Mouse (Mus musculus) heart, postnatal 0 days (tissue): ENCODE measurements around the gene Gm5767. TPM values are rescaled to one million over a fixed set of nuclear protein-coding genes. Genes with fewer than 3 reads are reported as not detected.

Source experiments
- ATAC-seq: fragments of 200-750 bp; cut with Nextera tagmentation; 2 replicates; pipeline ENCODE4 v1.8.0; 2017; ENCODE audit warnings: low read depth, moderate number of reproducible peaks, moderate library complexity; ENCODE audit not compliant: insufficient read depth
- DNase-seq: peaks from one replicate; pipeline ENCODE4 v3.0.0-alpha.2; 2016; ENCODE audit warnings: low spot score
- H3K27ac ChIP-seq: fragments of 300-500 bp; sonication (generic); 2 replicates; pipeline ENCODE4 v1.5.1; 2014; ENCODE audit warnings: low read depth, mild to moderate bottlenecking
- H3K27me3 ChIP-seq: fragments of 300-500 bp; sonication (generic); 2 replicates; pipeline ENCODE4 v1.6.1; 2014; ENCODE audit warnings: low read length, mixed read lengths; ENCODE audit not compliant: control insufficient read depth, insufficient read depth
- H3K36me3 ChIP-seq: fragments of 300-500 bp; sonication (generic); replicated peaks from 2 replicates; pipeline ENCODE4 v1.6.1; 2014; ENCODE audit warnings: low read length, mixed read lengths; ENCODE audit not compliant: control insufficient read depth, insufficient read depth
- H3K4me1 ChIP-seq: fragments of 300-500 bp; sonication (generic); 2 replicates; pipeline ENCODE4 v1.6.1; 2014; ENCODE audit warnings: antibody characterized with exemption; ENCODE audit not compliant: control insufficient read depth, insufficient read depth
- H3K4me2 ChIP-seq: fragments of 300-500 bp; sonication (generic); 2 replicates; pipeline ENCODE4 v1.6.1; 2014; ENCODE audit warnings: low read depth, mild to moderate bottlenecking, low read length, moderate library complexity
- H3K4me3 ChIP-seq: fragments of 300-500 bp; sonication (generic); 2 replicates; pipeline ENCODE4 v1.5.1; 2014; ENCODE audit warnings: low read depth, low read length
- H3K9ac ChIP-seq: fragments of 300-500 bp; sonication (generic); replicated peaks from 2 replicates; pipeline ENCODE4 v1.6.1; 2014; ENCODE audit warnings: low read depth, low read length, mixed read lengths
- H3K9me3 ChIP-seq: fragments of 300-500 bp; sonication (generic); replicated peaks from 2 replicates; pipeline ENCODE4 v1.6.1; 2016; ENCODE audit warnings: low read length; ENCODE audit not compliant: control insufficient read depth
- CTCF ChIP-seq: IDR thresholded peaks from 2 replicates; pipeline ENCODE4 v1.5.1; 2016; ENCODE audit warnings: antibody characterized with exemption, control low read depth, low read depth
- EP300 ChIP-seq: IDR thresholded peaks from 2 replicates; pipeline ENCODE4 v1.6.1; 2016; ENCODE audit warnings: antibody characterized with exemption, low read depth
- WGBS: fragments of 180-500 bp; shearing (Covaris S2); extraction: QIAGEN DNeasy Blood & Tissue Kit; methylation state at CpG from one replicate; pipeline ENCODE4 v1.1.7; 2014; 5-methylcytosine and 5-hydroxymethylcytosine counted together
- polyA plus RNA-seq: library from polyadenylated mRNA; unstranded; fragments of >200 nt; fragmentation: Nextera tagmentation; extraction: Ambion mirVana; gene quantifications from 2 replicates; pipeline ENCODE4 v1.2.1, GENCODE M21; 2015
- total RNA-seq: library from RNA; depleted of rRNA; stranded (reverse); fragments of >200 nt; gene quantifications from 2 replicates; pipeline ENCODE4 v1.2.3, GENCODE M21; 2014; ENCODE audit warnings: low replicate concordance

Gene Gm5767
- total and polyA plus RNA-seq, 2 experiments from 2014 or later: not detected

DNA sequence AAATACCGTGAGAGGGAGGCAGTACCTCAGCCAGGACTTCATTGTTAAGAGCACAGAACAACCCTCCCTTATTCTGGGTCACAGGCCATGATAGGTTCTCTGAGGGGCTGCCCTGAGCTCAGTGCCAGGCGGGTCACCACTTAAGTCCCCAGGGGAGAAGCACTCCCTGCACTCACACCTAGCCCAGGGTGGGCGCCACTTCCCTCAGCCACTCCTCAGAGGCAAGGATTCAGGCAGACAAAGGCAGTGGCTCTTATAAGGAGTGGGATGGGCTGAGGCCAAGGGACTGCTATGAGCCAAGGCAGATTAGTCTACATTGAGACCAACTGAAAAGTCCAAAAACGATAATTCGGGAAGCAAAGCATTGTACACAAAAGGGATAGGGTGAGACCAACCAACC, 15.2 kb upstream of the Gm5767 start:
- ATAC-seq (no peak), DNase-seq (no peak)
- TF ChIP-seq EP300 (no peak), CTCF (no peak)
- Histone ChIP-seq H3K4me1 (peaks cover 41% of the 10 kb centered on the region), H3K4me3 (no peak overlapping the region), H3K27ac (peak overlapping the region; percentile 81; the same call in 1 of the 2 replicates), H3K36me3 (peaks cover 23% of the 10 kb centered on the region), H3K27me3 (no peaks in the 10 kb centered on the region), H3K9me3 (no peaks in the 10 kb centered on the region), H3K4me2 (no peak overlapping the region), H3K9ac (no peak overlapping the region)
- 83% methylated on average over 5 of the region's 5 CpGs for WGBS

DNA sequence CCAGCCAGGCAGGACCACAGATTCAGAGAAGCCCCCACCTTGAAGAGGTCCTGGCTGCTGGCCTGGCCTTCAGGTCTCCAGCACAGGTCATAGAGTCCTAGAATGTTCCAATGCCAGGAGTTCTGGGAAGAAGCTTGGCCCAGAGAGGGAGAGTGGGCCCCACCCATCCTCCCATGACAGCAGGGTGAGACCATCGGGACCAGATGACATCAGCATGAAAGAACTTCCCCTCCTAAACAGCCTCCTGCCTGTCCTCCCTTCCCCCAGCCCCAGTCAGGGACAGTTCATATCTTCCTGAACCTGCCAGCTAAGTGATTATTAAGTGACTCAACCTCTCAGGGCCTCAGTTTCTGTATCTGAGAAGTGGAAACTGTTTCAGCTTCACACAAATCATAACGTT, 14.1 kb upstream of the Gm5767 start:
- ATAC-seq (peak; percentile 60), DNase-seq (peak; percentile 67)
- no peak overlapping the region for H3K4me2 ChIP-seq
- H3K27me3 ChIP-seq: no peaks in the 10 kb centered on the region
- 14% methylated on average over 2 of the region's 2 CpGs for WGBS
- peaks cover 50% of the 10 kb centered on the region for H3K4me1 ChIP-seq
- peak overlapping the region; percentile 81 for H3K27ac ChIP-seq
- no peak overlapping the region for H3K4me3 ChIP-seq
- TF ChIP-seq CTCF: no peak
- no peak for TF ChIP-seq EP300
- H3K9ac ChIP-seq: 0 out of 2 replicates have a peak overlapping the region, but pooled peaks have one; percentile 16
- H3K36me3 ChIP-seq: peaks cover 15% of the 10 kb centered on the region
- no peaks in the 10 kb centered on the region for H3K9me3 ChIP-seq

DNA sequence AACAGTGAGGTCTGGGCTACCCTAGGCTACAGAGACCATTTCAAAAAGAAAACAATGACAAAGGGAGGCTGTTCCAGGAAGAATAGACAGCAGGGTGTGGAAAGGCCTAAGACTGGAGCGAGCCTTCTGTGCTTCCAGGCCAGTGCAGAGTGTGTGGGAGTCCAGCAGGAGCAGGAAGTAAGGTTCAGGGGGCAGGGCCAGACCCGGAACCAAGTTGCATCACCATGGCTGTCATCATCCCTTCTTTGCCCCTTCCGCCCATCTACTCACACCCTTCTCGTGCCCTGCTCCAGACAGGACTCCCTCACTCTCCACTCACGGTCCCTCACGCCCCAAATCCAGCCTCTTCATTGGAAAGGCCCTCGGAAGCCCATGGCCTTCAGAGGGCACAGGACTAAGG, 13.3 kb upstream of the Gm5767 start:
- TF ChIP-seq EP300 (no peak), CTCF (no peak)

DNA sequence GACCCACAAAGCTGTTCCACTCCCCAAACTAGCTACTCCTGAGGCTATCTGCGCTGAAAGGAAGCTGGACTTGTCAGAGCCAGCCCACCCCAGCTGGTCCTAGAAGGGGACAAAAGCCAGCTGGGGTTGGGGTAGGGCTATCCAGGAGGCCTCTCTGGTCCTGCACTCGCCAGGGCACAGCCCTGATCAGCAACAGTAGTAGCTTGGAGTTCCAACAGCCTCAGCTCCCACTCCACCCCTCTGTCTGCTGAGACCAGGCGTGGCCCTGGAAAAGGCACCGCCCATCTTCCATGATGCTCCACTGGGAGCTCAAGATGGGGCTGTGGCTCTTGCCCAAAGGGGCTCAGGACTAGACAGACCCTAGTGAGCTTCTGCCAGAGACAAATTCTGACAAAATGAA, 12.8 kb upstream of the Gm5767 start:
- whole genome bisulfite sequencing: 58% methylated on average over 4 of the region's 4 CpGs
- H3K4me2 ChIP-seq: peak overlapping the region; percentile 11; the same call in 1 of the 2 replicates

More for the DNA sequence above, 13.3 kb upstream of the Gm5767 start:
- DNase-seq: peak; percentile 46
- 0 out of 2 replicates have a peak, but pooled peaks cover 6% of the 10 kb centered on the region for H3K36me3 ChIP-seq
- H3K27ac ChIP-seq: peak overlapping the region; percentile 81
- H3K4me2 ChIP-seq: peak overlapping the region; percentile 11; the same call in 1 of the 2 replicates
- no peaks in the 10 kb centered on the region for H3K27me3 ChIP-seq
- 52% methylated on average over 7 of the region's 7 CpGs for WGBS
- H3K9ac ChIP-seq: 0 out of 2 replicates have a peak overlapping the region, but pooled peaks have one; percentile 10
- H3K4me1 ChIP-seq: peaks cover 50% of the 10 kb centered on the region
- ATAC-seq: no peak
- H3K9me3 ChIP-seq: no peaks in the 10 kb centered on the region
- no peak overlapping the region for H3K4me3 ChIP-seq

DNA sequence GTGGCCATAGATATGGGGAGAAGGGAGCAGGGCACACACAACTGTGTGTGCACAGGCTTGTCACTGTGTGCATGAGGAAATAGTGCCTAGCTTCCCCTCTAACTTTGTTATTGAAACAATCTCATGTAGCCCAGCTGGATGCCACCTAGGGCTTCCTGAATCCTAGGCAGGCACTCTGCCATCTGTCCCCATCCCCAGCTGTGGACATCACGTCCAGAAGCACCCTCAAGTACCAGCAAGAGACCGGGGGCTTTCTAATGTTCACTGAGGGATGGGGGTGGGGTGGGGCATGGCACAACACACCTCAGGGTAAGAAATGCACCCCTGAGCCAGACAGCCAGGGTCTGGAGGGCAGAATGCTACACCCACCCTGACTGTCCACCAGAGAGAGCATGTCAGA, 12.2 kb upstream of the Gm5767 start:
- H3K4me1 ChIP-seq: peaks cover 50% of the 10 kb centered on the region
- 52% methylated on average over 2 of the region's 2 CpGs for WGBS
- H3K36me3 ChIP-seq: no peaks in the 10 kb centered on the region
- no peaks in the 10 kb centered on the region for H3K27me3 ChIP-seq
- no peaks in the 10 kb centered on the region for H3K9me3 ChIP-seq
- no peak overlapping the region for H3K4me3 ChIP-seq
- peak overlapping the region; percentile 81 for H3K27ac ChIP-seq
- H3K4me2 ChIP-seq: no peak overlapping the region
- TF ChIP-seq CTCF (no peak), EP300 (no peak)
- no peak for DNase-seq
- no peak for ATAC-seq
- no peak overlapping the region for H3K9ac ChIP-seq

More for the DNA sequence above, 12.8 kb upstream of the Gm5767 start:
- Histone ChIP-seq H3K27me3 (no peaks in the 10 kb centered on the region), H3K27ac (peak overlapping the region; percentile 81), H3K36me3 (0 out of 2 replicates have a peak, but pooled peaks cover under 1% of the 10 kb centered on the region), H3K9me3 (no peaks in the 10 kb centered on the region), H3K4me1 (peaks cover 50% of the 10 kb centered on the region), H3K4me3 (no peak overlapping the region), H3K9ac (0 out of 2 replicates have a peak overlapping the region, but pooled peaks have one; percentile 10)
- DNase-seq (no peak), ATAC-seq (no peak)
- TF ChIP-seq CTCF (no peak), EP300 (no peak)

DNA sequence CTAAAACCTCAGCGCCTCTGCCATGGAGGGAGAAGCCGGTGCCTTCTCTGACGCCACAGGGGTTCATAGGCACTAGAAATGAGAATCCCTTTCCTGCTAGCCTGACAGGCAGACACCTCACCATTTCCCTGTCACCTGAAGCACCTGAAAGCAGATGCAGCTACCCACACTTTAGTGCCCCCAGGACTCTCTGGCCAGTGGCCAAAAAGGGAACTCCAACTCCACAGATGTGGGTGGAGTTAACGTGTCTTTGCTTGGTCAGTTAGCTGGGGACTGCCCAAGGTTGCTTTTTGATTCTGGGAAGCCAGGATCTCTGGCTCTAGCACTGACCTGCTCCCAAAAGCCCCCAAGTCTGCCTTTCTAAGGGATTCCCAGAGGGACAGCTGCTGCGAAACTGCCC, 11.1 kb upstream of the Gm5767 start:
- peak overlapping the region; percentile 79 for H3K4me2 ChIP-seq
- no peak overlapping the region for H3K4me3 ChIP-seq
- peaks cover 50% of the 10 kb centered on the region for H3K4me1 ChIP-seq
- no peak overlapping the region for H3K9ac ChIP-seq
- DNase-seq (no peak), ATAC-seq (no peak)
- 54% methylated on average over 5 of the region's 5 CpGs for WGBS
- TF ChIP-seq EP300: no peak
- no peak for TF ChIP-seq CTCF
- H3K27me3 ChIP-seq: no peaks in the 10 kb centered on the region
- H3K27ac ChIP-seq: peak overlapping the region; percentile 30; the same call in 1 of the 2 replicates
- no peaks in the 10 kb centered on the region for H3K36me3 ChIP-seq
- no peaks in the 10 kb centered on the region for H3K9me3 ChIP-seq
